Mouse (Mus musculus): Measurements from ENCODE around the gene Romo1. TPM values are rescaled to one million over a fixed set of nuclear protein-coding genes. Genes with fewer than 3 reads are reported as not detected.
"Not testable (repeated sequence)": the region's sequence is repeated elsewhere in the genome, so short reads cannot be mapped to it uniquely, and the experiment has no call there.

The Romo1 gene
- polyA plus RNA-seq, 3 experiments from 2014 or later: 144 to 170 (median 160) TPM

- ATAC-seq: peak; percentile 89
These were observed 36.4 kb downstream of the Romo1 start, which contains the start of gene Rbm39 for GRCm38 (mm10) chr2:156180094-156180821. Rbm39 (minus strand) TSS chr2:156180238.

GRCm38 (mm10) chr2:156180824-156181590, 37.2 kb downstream of the Romo1 start:
- peak; percentile 0 for ATAC-seq

GRCm38 (mm10) chr2:156181592-156181991, 37.8 kb downstream of the Romo1 start:
- ATAC-seq: no peak

GRCm38 (mm10) chr2:156189241-156189640, 45.4 kb downstream of the Romo1 start:
- not testable (repeated sequence) for ATAC-seq

- ATAC-seq: peak; percentile 89
These were observed 46.4 kb downstream of the Romo1 start for GRCm38 (mm10) chr2:156190004-156190896.

GRCm38 (mm10) chr2:156191540-156191939, 47.7 kb downstream of the Romo1 start:
- no peak for ATAC-seq

GRCm38 (mm10) chr2:156192068-156192467, 48.2 kb downstream of the Romo1 start:
- no peak for ATAC-seq

GRCm38 (mm10) chr2:156193066-156193862, 49.4 kb downstream of the Romo1 start:
- no peak for ATAC-seq

GRCm38 (mm10) chr2:156194571-156194970, 50.7 kb downstream of the Romo1 start:
- ATAC-seq: no peak

Other genes with a start within 250 kb of the Romo1 start
- gene Uqcc1, start 213.7 kb upstream of the Romo1 start, polyA plus RNA-seq (2017; shearing (Covaris generic)): 10 to 100 TPM; 34.5 to 47.4 (median 36.3) TPM
- gene Gm15557, start 203.3 kb upstream of the Romo1 start, polyA plus RNA-seq (2017; shearing (Covaris generic)): not detected
- not detected for gene Gdf5, start 198.7 kb upstream of the Romo1 start, polyA plus RNA-seq (2017; shearing (Covaris generic))
- 10 to 100 TPM; 30.4 to 48.2 (median 47.9) TPM for gene Cep250, start 187.6 kb upstream of the Romo1 start, polyA plus RNA-seq (2017; shearing (Covaris generic))
- gene 6430550D23Rik, start 136.1 kb upstream of the Romo1 start, polyA plus RNA-seq (2017; shearing (Covaris generic)): 1 to 10 TPM; 1.4 to 1.8 (median 1.7) TPM
- 100 to 1,000 TPM in 2 of 3 experiments, 10 to 100 TPM in 1; 97.9 to 172 (median 128) TPM for gene Ergic3, start 136.0 kb upstream of the Romo1 start, polyA plus RNA-seq (2017; shearing (Covaris generic))
- gene Fer1l4, start 91.1 kb upstream of the Romo1 start, polyA plus RNA-seq (2017; shearing (Covaris generic)): not detected
- under 1 TPM in 1 of 3 experiments, not detected in 2; 0.13 TPM for gene Spag4, start 78.9 kb upstream of the Romo1 start, polyA plus RNA-seq (2017; shearing (Covaris generic))
- 10 to 100 TPM; 43.3 to 63.8 (median 46.2) TPM for gene Cpne1, start 32.1 kb upstream of the Romo1 start, polyA plus RNA-seq (2017; shearing (Covaris generic))
- 10 to 100 TPM; 11.7 to 20.0 (median 18.2) TPM for gene Rbm12, start 32.1 kb upstream of the Romo1 start, polyA plus RNA-seq (2017; shearing (Covaris generic))
- 10 to 100 TPM in 1 of 3 experiments, 1 to 10 TPM in 2; 5.9 to 12.5 (median 10.0) TPM for gene Gm28036, start 16.9 kb upstream of the Romo1 start, polyA plus RNA-seq (2017; shearing (Covaris generic))
- gene Nfs1, start 147 bp downstream of the Romo1 start, polyA plus RNA-seq (2017; shearing (Covaris generic)): 10 to 100 TPM; 34.3 to 43.0 (median 36.7) TPM
- gene Rbm39, start 36.2 kb downstream of the Romo1 start, polyA plus RNA-seq (2017; shearing (Covaris generic)): 100 to 1,000 TPM; 572 to 796 (median 746) TPM
- gene Phf20, start 52.4 kb downstream of the Romo1 start, polyA plus RNA-seq (2017; shearing (Covaris generic)): 100 to 1,000 TPM in 1 of 3 experiments, 10 to 100 TPM in 2; 56.7 to 100 (median 81.3) TPM
- gene Cnbd2, start 168.3 kb downstream of the Romo1 start, polyA plus RNA-seq (2017; shearing (Covaris generic)): 1 to 10 TPM; 5.3 to 7.5 (median 5.8) TPM
- 1 to 10 TPM in 2 of 3 experiments, not detected in 1; 2.8 to 5.1 TPM for gene Scand1, start 168.7 kb downstream of the Romo1 start, polyA plus RNA-seq (2017; shearing (Covaris generic))

All from inflammation-experienced regulatory T-cells, adult 6 months (primary cell).